Mouse (Mus musculus) Patski (cell line): ENCODE measurements at regions not wholly inside any gene's neighbourhood (a gene's known extent, or its start where the extent isn't known, plus 50 kb on each side); places are given as distances from the start of the nearest gene placed in this dataset.

ENCODE experiments used
- ATAC-seq: fragments of 100-300 bp; one replicate; pipeline ENCODE4 v1.8.0; 2021
- CTCF ChIA-PET: fragments of 350-600 bp; sonication (Branson Sonifier 250); formaldehyde crosslinking; loops from one replicate; lab custom pipeline; 2022; ENCODE audit warnings: inconsistent platforms; lab: Charles Lee
- POLR2A ChIA-PET: fragments of 350-600 bp; sonication (Branson Sonifier 250); formaldehyde crosslinking; loops from one replicate; lab custom pipeline; 2022; ENCODE audit warnings: antibody characterized with exemption, inconsistent platforms; lab: Charles Lee
- DNase-seq: peaks from one replicate; pipeline ENCODE4 v3.0.0-alpha.2; 2011; ENCODE audit warnings: low read depth, low spot score
- H3K27me3 ChIP-seq: fragments of 371-371 bp; one replicate; pipeline ENCODE4 v1.5.1; 2021
- CTCF ChIP-seq: fragments of 100-300 bp; IDR thresholded peaks from one replicate; pipeline ENCODE4 v1.5.1; 2021
- in situ Hi-C: fragments of 300-500 bp; cut with MboI; formaldehyde crosslinking; loops from 3 replicates; pipeline ENCODE4 v1.11.1; 2018; ENCODE audit warnings: low pct_unique_long_range_greater_than_20kb, mixed read lengths

DNA sequence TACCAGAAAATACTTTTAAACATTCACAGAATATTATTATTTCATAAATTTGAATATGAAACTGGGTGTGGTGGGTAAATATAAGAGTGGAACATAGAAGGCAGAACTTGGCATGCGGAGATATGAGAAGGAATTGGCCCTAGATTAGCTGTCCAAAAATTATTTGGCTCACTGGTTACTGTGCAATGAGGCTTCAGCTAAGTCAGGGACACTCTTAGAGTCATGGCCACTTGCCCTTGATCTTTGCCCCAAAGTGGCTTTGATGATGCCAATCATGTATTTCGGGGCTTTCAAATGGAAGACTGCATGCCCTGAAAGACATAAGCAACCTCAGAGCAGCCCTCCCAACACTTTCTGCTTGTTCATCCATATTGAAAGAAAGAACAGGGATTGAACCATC is 76.9 kb downstream of the Pxdc1 start:
- TF ChIP-seq CTCF, result no peak
- POLR2A ChIA-PET, result no interaction called here
- DNase-seq (no peak), ATAC-seq (no peak)
- CTCF ChIA-PET, result interaction anchor here (1.0 kb wide), 1 partner anchor 19 kb away, joined by 3 read pairs; no protein-coding TSS in a partner anchor
- no peaks in the 10 kb centered on the region for H3K27me3 ChIP-seq
- in situ Hi-C loops, result no loop called here

DNA sequence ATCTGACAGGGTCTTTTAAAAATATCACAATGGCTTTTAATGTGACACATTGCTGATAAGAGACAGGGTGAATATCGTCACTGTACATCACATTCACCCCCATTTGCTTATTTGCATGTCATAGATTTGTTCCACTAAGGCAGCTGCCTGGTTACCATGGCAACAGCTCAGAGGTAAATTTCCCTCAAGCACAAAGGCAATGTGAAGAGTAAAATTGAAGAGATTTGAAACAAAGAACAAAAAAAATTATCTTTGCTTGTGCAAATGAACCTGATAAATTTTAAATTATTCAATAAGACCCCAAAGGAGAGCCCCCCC is 77.3 kb downstream of the Pxdc1 start:
- ChIA-PET CTCF (no interaction called here), POLR2A (no interaction called here)
- in situ Hi-C loops, result no loop called here
- DNase-seq, result no peak
- TF ChIP-seq CTCF, result no peak
- ATAC-seq, result no peak
- no peaks in the 10 kb centered on the region for H3K27me3 ChIP-seq

DNA sequence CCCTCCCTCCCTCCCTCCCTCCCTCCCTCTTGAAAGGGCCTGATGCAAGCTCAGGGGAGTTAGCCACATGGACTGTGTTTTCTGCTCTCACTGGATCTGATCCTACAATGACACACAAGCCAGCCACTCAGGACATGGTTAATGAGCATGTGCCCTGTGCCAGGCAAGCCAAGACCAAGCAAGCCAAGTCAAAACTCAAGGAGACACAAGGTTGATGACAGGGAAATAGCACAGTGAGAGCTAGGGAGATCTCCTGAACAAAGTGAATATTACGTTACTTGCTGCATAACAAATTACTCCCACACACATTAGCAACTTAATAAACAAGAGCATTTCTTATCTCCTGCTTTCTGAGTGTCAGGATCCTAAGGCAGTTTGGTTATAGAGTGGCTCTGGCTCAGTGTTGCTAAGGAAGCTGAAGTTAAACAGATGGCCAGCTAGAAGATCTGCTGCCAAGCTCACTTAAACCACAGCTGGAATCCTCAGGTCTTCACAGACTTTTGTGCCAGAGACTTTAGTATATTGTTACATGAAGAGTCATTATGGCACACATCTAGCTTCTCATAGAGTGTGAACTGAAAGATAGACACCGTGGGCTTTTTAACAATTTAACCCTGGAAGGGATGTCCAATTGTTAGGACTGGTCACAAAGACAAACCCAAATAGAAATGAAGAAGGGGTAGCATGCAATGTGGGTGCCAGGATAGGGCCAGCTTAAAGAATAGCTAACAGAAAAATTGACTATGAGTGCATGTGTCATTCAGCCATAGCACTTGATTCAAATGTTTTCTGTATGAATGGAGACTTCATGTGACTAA is 77.9 kb downstream of the Pxdc1 start:
- in situ Hi-C loops, result no loop called here
- H3K27me3 ChIP-seq, result no peaks in the 10 kb centered on the region
- POLR2A ChIA-PET, result no interaction called here
- no peak for DNase-seq
- TF ChIP-seq CTCF, result no peak
- ATAC-seq, result no peak
- CTCF ChIA-PET, result no interaction called here

DNA sequence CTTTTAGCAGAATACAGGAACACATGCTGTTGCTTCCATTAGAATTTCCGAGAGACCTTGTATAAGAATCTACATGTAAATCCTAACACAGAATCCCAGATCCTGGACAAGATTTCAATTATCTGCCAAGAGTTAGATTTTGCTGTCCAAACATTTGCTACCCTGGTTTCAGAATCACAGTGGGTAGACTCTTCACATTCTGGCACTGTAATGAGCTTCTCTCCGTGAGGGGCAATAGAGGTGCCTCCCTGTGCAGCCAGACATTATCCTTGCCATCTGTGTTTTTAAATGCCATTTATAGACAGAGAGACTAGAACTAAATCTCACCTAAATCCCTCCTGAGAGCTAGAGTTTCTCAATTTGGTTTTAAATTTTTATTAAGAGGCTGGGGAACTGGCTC is 84.0 kb downstream of the Pxdc1 start:
- TF ChIP-seq CTCF, result no peak
- ChIA-PET POLR2A (no interaction called here), CTCF (no interaction called here)
- in situ Hi-C loops, result no loop called here
- no peak for ATAC-seq
- H3K27me3 ChIP-seq, result no peaks in the 10 kb centered on the region
- DNase-seq, result no peak

DNA sequence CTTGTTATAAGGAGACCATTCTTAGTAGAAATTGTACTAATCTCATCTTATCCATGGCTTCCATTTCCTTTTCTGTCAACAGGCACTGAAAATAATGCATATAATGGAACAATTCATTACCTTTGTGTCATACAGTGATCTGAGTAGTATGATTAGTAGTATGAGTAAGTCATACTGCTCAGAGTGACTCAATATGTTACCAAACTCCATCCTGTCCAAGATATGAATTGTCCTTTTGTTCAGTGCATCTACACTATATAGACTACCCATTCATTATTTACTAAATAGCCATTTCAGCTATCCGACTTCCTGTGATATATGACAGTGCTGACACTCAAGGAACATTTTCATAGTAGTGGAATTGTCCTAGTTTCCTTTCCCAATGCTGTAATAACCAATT is 86.6 kb downstream of the Pxdc1 start:
- CTCF ChIA-PET, result no interaction called here
- no peak for TF ChIP-seq CTCF
- ATAC-seq, result no peak
- H3K27me3 ChIP-seq, result no peaks in the 10 kb centered on the region
- POLR2A ChIA-PET, result no interaction called here
- DNase-seq, result no peak
- in situ Hi-C loops, result no loop called here

DNA sequence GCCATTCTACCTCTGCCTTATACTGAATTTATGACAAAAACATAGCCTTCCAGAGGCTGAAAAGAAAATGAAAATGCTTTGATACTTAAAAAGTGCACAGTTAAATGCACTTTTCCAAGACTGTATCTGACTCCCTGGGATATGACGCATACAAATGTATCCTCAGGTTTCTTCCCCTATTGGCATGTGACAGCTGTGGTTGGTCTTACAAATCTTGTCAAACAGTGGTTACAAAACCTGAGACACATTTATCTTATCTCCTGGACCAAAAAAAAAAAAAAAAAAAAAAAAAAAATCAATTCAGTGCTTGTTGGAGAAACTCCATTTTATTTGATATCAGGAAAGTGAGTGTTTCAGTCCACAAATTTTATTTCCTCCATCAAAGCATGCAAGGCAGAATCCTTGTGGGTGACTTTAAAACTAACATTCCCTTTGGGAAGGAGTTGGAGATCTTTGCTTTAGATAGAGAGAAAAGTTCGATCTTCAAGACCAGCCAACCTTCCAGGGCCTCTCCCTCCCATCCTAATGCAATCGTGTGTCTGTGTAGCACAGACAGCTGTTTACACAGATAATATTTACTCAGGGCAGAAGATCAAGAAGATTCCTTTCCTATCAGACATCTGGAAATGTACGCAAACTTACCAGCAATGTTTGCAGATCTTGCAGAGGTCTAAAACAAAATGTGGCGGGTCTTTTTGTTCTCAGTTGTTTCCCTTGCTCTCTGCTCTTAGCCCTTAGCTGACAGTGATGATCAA is 103.0 kb downstream of the Pxdc1 start:
- ATAC-seq, result no peak
- ChIA-PET POLR2A (no interaction called here), CTCF (no interaction called here)
- no peak for DNase-seq
- in situ Hi-C loops, result no loop called here
- TF ChIP-seq CTCF, result no peak
- H3K27me3 ChIP-seq, result no peaks in the 10 kb centered on the region

DNA sequence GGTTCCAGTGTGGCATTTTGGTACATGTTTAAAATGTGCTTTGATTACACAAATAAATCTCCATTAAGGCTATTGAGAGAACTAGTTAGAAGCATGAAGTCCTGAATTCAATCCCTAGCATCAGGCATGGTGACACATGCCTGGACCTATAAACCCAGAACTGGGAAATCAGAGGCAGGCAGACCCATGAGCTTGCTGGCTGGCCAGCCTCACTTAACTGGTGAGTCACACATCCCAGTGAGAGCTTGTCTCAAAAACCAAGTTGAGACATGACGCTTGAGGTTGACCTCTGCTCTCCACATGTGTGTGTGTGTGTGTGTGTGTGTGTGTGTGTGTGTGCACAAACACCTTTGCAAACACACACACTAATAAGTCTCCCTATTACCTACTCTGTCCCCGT is 112.6 kb downstream of the Pxdc1 start:
- ATAC-seq (no peak), DNase-seq (no peak)
- in situ Hi-C loops, result no loop called here
- CTCF ChIA-PET, result no interaction called here
- H3K27me3 ChIP-seq, result no peaks in the 10 kb centered on the region
- TF ChIP-seq CTCF, result no peak
- POLR2A ChIA-PET, result no interaction called here

DNA sequence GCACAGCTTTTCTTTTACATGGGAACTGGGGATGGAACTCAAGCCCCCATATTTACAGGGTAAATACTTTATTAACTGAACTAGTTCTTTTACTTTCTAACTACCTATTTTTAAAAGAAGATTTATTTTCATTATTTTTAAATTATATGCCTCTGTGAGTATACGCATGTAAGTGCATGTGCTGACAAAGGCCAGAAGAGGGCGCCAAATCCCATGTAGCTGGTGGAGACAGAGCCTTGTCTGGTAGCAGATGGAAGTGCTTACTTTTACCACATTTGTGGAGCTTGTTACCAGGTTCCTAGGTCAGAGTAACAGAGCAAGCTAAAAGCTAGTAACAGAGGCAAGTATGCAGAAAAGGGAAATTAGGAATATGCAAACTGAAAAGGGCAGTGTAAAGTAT is 119.4 kb downstream of the Pxdc1 start:
- no peak for DNase-seq
- ChIA-PET POLR2A (no interaction called here), CTCF (interaction anchor here (1.5 kb wide), 1 partner anchor 9 kb away, joined by 3 read pairs; no protein-coding TSS in a partner anchor)
- peak; percentile 56 for TF ChIP-seq CTCF
- ATAC-seq, result no peak
- in situ Hi-C loops, result no loop called here
- H3K27me3 ChIP-seq, result no peaks in the 10 kb centered on the region

DNA sequence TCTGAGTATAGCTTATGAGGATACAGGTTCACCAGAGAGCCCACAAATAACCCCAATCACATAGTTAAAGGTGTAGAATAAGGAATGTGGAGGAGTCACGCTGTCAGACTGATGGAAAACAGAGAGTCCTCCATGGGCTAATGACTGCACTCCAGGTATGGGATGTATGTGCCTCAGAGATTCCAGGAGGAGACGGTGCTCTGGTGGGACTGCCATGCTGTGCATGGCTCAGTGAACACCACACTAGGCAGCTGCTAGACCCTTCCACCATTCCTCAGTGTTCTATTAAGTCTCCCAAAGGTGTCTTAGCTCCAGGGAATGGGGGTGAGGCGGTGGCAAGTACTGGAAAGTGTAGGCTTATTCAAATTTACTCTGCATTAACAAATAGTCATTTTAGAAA is 142.0 kb downstream of the Pxdc1 start:
- no peak for TF ChIP-seq CTCF
- CTCF ChIA-PET, result interaction anchor here (1.0 kb wide), 1 partner anchor 14 kb away, joined by 3 read pairs; no protein-coding TSS in a partner anchor
- POLR2A ChIA-PET, result no interaction called here
- DNase-seq, result no peak
- ATAC-seq, result no peak
- in situ Hi-C loops, result no loop called here
- H3K27me3 ChIP-seq, result no peaks in the 10 kb centered on the region

DNA sequence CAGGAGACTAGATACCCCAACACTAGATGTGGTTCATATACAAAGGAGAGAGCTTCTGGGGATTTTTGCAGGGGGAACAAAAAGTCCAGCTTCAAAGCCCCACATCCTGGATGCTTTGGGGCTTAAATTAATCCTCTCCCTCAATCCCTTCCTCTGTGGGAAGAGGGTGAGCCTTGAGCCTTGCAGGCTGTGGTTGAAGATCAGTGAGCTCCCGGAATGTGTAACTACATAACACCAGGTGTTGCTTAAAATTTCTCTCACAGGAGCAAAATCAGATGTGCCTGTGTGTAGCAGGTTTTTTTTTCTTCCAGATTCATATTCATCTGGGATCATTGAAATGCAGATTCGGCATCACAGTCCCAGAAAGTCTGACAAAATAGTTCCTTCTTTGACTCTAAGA is 146.1 kb downstream of the Pxdc1 start:
- in situ Hi-C loops, result no loop called here
- peak; percentile 63 for DNase-seq
- ChIA-PET POLR2A (interaction anchor here (0.6 to 1.1 kb wide), 2 partner anchors 9 to 327 kb away, joined by 5 read pairs; no protein-coding TSS in a partner anchor), CTCF (no interaction called here)
- TF ChIP-seq CTCF, result no peak
- ATAC-seq, result peak; percentile 60
- no peaks in the 10 kb centered on the region for H3K27me3 ChIP-seq

DNA sequence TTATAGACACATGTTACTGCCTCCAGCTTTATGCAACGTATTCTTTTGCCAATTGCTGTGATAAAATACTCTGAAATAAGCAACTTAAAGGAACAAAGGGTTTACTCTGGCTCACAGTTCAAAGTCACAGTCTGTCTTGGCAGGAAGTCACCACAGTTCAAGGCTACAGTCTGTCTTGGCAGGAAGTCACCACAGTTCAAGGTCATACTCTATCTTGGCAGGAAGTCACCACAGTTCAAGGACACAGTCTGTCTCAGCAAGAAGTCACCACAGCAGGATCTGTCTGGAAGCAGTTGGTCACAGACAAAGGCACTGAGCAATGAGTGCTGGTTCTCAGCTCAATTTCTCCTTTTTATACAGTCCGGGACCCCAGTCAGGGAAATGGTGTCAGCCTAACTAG is 147.4 kb downstream of the Pxdc1 start:
- ATAC-seq, result no peak
- CTCF ChIA-PET, result no interaction called here
- POLR2A ChIA-PET, result no interaction called here
- in situ Hi-C loops, result no loop called here
- TF ChIP-seq CTCF, result no peak
- H3K27me3 ChIP-seq, result no peaks in the 10 kb centered on the region
- no peak for DNase-seq
